Comparison of ENCODE assay signal across 7 mouse cellular contexts in genomic region chr7:6283451-6284075, GRCm38 (mm10). TPM values are rescaled to one million over a fixed set of nuclear protein-coding genes. Genes with fewer than 3 reads are reported as not detected.
DNase-seq lines count a peak whose midpoint lies in the region; ATAC-seq and TF ChIP-seq lines count a peak whose summit lies in the region.

No protein-coding gene starts in this region.

- no peaks in the 10 kb centered on the region; the same call in 1 of the 2 replicates for H3K4me1 ChIP-seq in cortical plate, adult 2 months (ENCODE audit: control insufficient read depth, insufficient read depth, low read length)

- TF ChIP-seq POLR2A in cortical plate, adult 2 months (IDR thresholded peaks at IDR 0.05; ENCODE audit: extremely low read depth, insufficient read depth, low read length), result peak; percentile 56; the same call in 1 of the 2 replicates

- intact Hi-C loops in left cerebral cortex, postnatal 10 days (cut with DNase I), result loop anchor here (2.0 to 10.0 kb wide), 2 partner anchors 43 to 149 kb away; no protein-coding TSS in a partner anchor

- ATAC-seq in inflammation-experienced regulatory T-cells, adult 6 months, result peak; percentile 66
- peak; percentile 71 for ATAC-seq in megakaryocyte-erythroid progenitor cell, adult 5-6 weeks (replicated peaks; ENCODE audit: low FRiP score, low TSS enrichment, poor library complexity, severe bottlenecking)

- peak; percentile 33; the same call in 1 of the 2 replicates for TF ChIP-seq CTCF in cortical plate, adult 2 months (IDR thresholded peaks at IDR 0.05; ENCODE audit: extremely low read depth, insufficient read depth, low read length)

- peak; percentile 87 for DNase-seq in adipocyte (ENCODE audit: low spot score)
- peak; percentile 68 for DNase-seq in gastrocnemius, postnatal 10 days
- peak; percentile 77 to 86 for DNase-seq in left cerebral cortex, postnatal 10 days (ENCODE audit: extremely low spot score in 1 of 2, low spot score in 2 of 2)
- DNase-seq in right cerebral cortex, postnatal 25 days, result peak; percentile 84

- peak overlapping the region; percentile 95 for H3K27ac ChIP-seq in cortical plate, adult 2 months (ENCODE audit: insufficient read depth, low read length)

- peak overlapping the region; percentile 77 for H3K4me3 ChIP-seq in cortical plate, adult 2 months (ENCODE audit: insufficient read depth, low read length)

RNA-seq across cellular contexts. Expression of gene Zfp667, which starts 2.8 kb away (rescaled TPM):
- 7.1 and 7.7 TPM in 2 replicates for polyA plus RNA-seq in cortical plate, adult 2 months (2012; rRNA removed)
- 1 to 10 TPM; 3.0 to 3.6 TPM for total RNA-seq in gastrocnemius, postnatal 10 days (2021)
- polyA plus RNA-seq in inflammation-experienced regulatory T-cells, adult 6 months (2017; shearing (Covaris generic)), result 1 to 10 TPM; 3.3 to 7.6 (median 4.7) TPM
- total RNA-seq in left cerebral cortex, postnatal 10 days (2021), result 10 to 100 TPM; 12.4 to 12.5 TPM
- total RNA-seq in megakaryocyte-erythroid progenitor cell, adult 5-6 weeks (2014; fragmentation: Nextera tagmentation), result 2.5 and 3.5 TPM in 2 replicates
- 2.5 and 4.7 TPM in 2 replicates for total RNA-seq in megakaryocyte-erythroid progenitor cell, adult 5-6 weeks (2017)

RNA-seq across cellular contexts. Expression of gene Epp13, which starts 31.1 kb away (rescaled TPM):
- polyA plus RNA-seq in cortical plate, adult 2 months (2012; rRNA removed), result not detected in 2 replicates
- not detected for total RNA-seq in gastrocnemius, postnatal 10 days (2021)
- polyA plus RNA-seq in inflammation-experienced regulatory T-cells, adult 6 months (2017; shearing (Covaris generic)), result not detected
- total RNA-seq in left cerebral cortex, postnatal 10 days (2021), result not detected
- not detected in 2 replicates for total RNA-seq in megakaryocyte-erythroid progenitor cell, adult 5-6 weeks (2014; fragmentation: Nextera tagmentation)
- total RNA-seq in megakaryocyte-erythroid progenitor cell, adult 5-6 weeks (2017), result not detected in 2 replicates

RNA-seq across cellular contexts. Expression of gene Zfp583, which starts 47.5 kb away (rescaled TPM):
- polyA plus RNA-seq in cortical plate, adult 2 months (2012; rRNA removed), result 7.6 and 8.0 TPM in 2 replicates
- total RNA-seq in gastrocnemius, postnatal 10 days (2021), result 1 to 10 TPM in 1 of 2 experiments, under 1 TPM in 1; 0.47 to 1.0 TPM
- polyA plus RNA-seq in inflammation-experienced regulatory T-cells, adult 6 months (2017; shearing (Covaris generic)), result under 1 TPM; 0.39 to 0.92 (median 0.44) TPM
- total RNA-seq in left cerebral cortex, postnatal 10 days (2021), result 10 to 100 TPM; 14.0 to 15.7 TPM
- total RNA-seq in megakaryocyte-erythroid progenitor cell, adult 5-6 weeks (2014; fragmentation: Nextera tagmentation), result 2.8 and 5.2 TPM in 2 replicates
- total RNA-seq in megakaryocyte-erythroid progenitor cell, adult 5-6 weeks (2017), result 2.5 and 6.4 TPM in 2 replicates

RNA-seq across cellular contexts. Expression of gene Gm3854, which starts 60.0 kb away (rescaled TPM):
- 3.4 and 4.2 TPM in 2 replicates for polyA plus RNA-seq in cortical plate, adult 2 months (2012; rRNA removed)
- under 1 TPM; 0.12 to 0.14 TPM for total RNA-seq in gastrocnemius, postnatal 10 days (2021)
- under 1 TPM in 2 of 3 experiments, not detected in 1; 0.62 to 0.90 TPM for polyA plus RNA-seq in inflammation-experienced regulatory T-cells, adult 6 months (2017; shearing (Covaris generic))
- 1 to 10 TPM; 8.1 to 8.6 TPM for total RNA-seq in left cerebral cortex, postnatal 10 days (2021)
- 0.11 and 0.87 TPM in 2 replicates for total RNA-seq in megakaryocyte-erythroid progenitor cell, adult 5-6 weeks (2014; fragmentation: Nextera tagmentation)
- 0.30 and 1.1 TPM in 2 replicates for total RNA-seq in megakaryocyte-erythroid progenitor cell, adult 5-6 weeks (2017)

Comparison
In these comparisons a context has a peak if more than half of its experiments do, and no peak if none do; other contexts are left out.
1. Peak in every context shown above with its lines: DNase-seq, ATAC-seq, H3K4me3 ChIP-seq and H3K27ac ChIP-seq.